Mouse (Mus musculus) ES-Bruce4 (cell line): ENCODE data around the gene Tmem269.

Experiments
- CTCF ChIP-seq: IDR thresholded peaks from one replicate; pipeline ENCODE4 v1.8.1; 2011; ENCODE audit warnings: low read depth, low read length
- POLR2A ChIP-seq: IDR thresholded peaks from one replicate; pipeline ENCODE4 v1.8.1; 2011; ENCODE audit warnings: low read length; ENCODE audit not compliant: insufficient read depth

DNA sequence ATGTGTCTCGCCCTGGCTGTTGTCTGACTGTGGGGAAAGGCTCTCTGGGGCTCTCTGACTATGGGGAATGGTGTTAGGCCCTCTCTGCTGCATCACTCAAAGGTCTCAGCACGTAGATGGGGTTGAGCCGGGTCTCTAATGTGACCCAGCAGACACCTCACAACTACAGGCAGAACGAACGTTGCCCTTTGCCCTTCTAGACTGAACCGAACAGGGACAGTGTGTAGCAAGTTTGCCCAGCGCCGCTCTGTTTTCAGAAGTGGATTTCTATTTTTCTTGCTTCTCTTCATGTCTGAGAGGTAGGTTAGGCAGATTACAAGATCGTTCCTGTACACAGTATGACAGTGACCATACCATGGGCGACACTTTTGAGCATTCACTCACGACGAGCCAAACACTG lies 24.6 kb upstream of the Tmem269 start:
- TF ChIP-seq POLR2A = no peak
- no peak for TF ChIP-seq CTCF
